Mouse (Mus musculus): ENCODE data around the gene Pax4. TPM values are rescaled to one million over a fixed set of nuclear protein-coding genes. Genes with fewer than 3 reads are reported as not detected.
A peak's percentile ranks its signal among the peaks of the same experiment; 100 is the strongest.

Pax4 gene
- polyA plus RNA-seq, 1 experiment from 2014 or later: not detected

GRCm38 (mm10) chr6:28474211-28474610 lies 25.1 kb upstream of the Pax4 start:
- no peaks in the 10 kb centered on the region for H3K9me3 ChIP-seq
- H3K27me3 ChIP-seq (ENCODE audit: insufficient read depth, poor library complexity, severe bottlenecking): no peaks in the 10 kb centered on the region
- H3K27ac ChIP-seq: no peak overlapping the region
- no peaks in the 10 kb centered on the region for H3K36me3 ChIP-seq
- 0 out of 2 replicates have a peak, but pooled peaks cover 6% of the 10 kb centered on the region for H3K4me1 ChIP-seq
- no peak for DNase-seq (ENCODE audit: low spot score)
- H3K4me3 ChIP-seq: no peak overlapping the region
- 85% methylated on average over 4 of the region's 4 CpGs for WGBS

GRCm38 (mm10) chr6:28471284-28472035 lies 22.3 kb upstream of the Pax4 start:
- 82% methylated on average over 9 of the region's 9 CpGs for WGBS
- H3K4me3 ChIP-seq: no peak overlapping the region
- H3K36me3 ChIP-seq: no peaks in the 10 kb centered on the region
- H3K27ac ChIP-seq: no peak overlapping the region
- no peaks in the 10 kb centered on the region for H3K4me1 ChIP-seq
- no peak for DNase-seq (ENCODE audit: low spot score)
- H3K9me3 ChIP-seq: no peaks in the 10 kb centered on the region
- no peaks in the 10 kb centered on the region for H3K27me3 ChIP-seq (ENCODE audit: insufficient read depth, poor library complexity, severe bottlenecking)

- WGBS: 74% methylated on average over 5 of the region's 5 CpGs
- Histone ChIP-seq H3K4me1 (no peaks in the 10 kb centered on the region), H3K27me3 (ENCODE audit: insufficient read depth, poor library complexity, severe bottlenecking) (no peaks in the 10 kb centered on the region), H3K4me3 (no peak overlapping the region), H3K27ac (no peak overlapping the region), H3K36me3 (no peaks in the 10 kb centered on the region), H3K9me3 (no peaks in the 10 kb centered on the region)
- DNase-seq (ENCODE audit: low spot score): no peak
Measured at GRCm38 (mm10) chr6:28470621-28471020, 21.5 kb upstream of the Pax4 start.

- no peaks in the 10 kb centered on the region for H3K4me1 ChIP-seq
- WGBS: 68% methylated on average over 4 of the region's 4 CpGs
- H3K4me3 ChIP-seq: no peak overlapping the region
- H3K9me3 ChIP-seq: no peaks in the 10 kb centered on the region
- DNase-seq (ENCODE audit: low spot score): no peak
- no peaks in the 10 kb centered on the region for H3K27me3 ChIP-seq (ENCODE audit: insufficient read depth, poor library complexity, severe bottlenecking)
- no peaks in the 10 kb centered on the region for H3K36me3 ChIP-seq
- H3K27ac ChIP-seq: no peak overlapping the region
Measured at GRCm38 (mm10) chr6:28470017-28470602, 21.0 kb upstream of the Pax4 start.

GRCm38 (mm10) chr6:28464630-28465029 lies 15.5 kb upstream of the Pax4 start:
- no peak overlapping the region for H3K4me3 ChIP-seq
- no peaks in the 10 kb centered on the region for H3K4me1 ChIP-seq
- no peaks in the 10 kb centered on the region for H3K36me3 ChIP-seq
- DNase-seq (ENCODE audit: low spot score): no peak
- WGBS: 50% methylated on average over 6 of the region's 6 CpGs
- no peak overlapping the region for H3K27ac ChIP-seq
- no peaks in the 10 kb centered on the region for H3K27me3 ChIP-seq (ENCODE audit: insufficient read depth, poor library complexity, severe bottlenecking)
- no peaks in the 10 kb centered on the region for H3K9me3 ChIP-seq

GRCm38 (mm10) chr6:28460534-28460933 lies 11.4 kb upstream of the Pax4 start:
- H3K36me3 ChIP-seq: no peaks in the 10 kb centered on the region
- no peak overlapping the region for H3K27ac ChIP-seq
- H3K4me1 ChIP-seq: no peaks in the 10 kb centered on the region
- H3K9me3 ChIP-seq: no peaks in the 10 kb centered on the region
- no peaks in the 10 kb centered on the region for H3K27me3 ChIP-seq (ENCODE audit: insufficient read depth, poor library complexity, severe bottlenecking)
- no peak overlapping the region for H3K4me3 ChIP-seq
- WGBS: 4% methylated on average over 5 of the region's 5 CpGs
- peak; percentile 83 for DNase-seq (ENCODE audit: low spot score)

- Histone ChIP-seq H3K9me3 (no peaks in the 10 kb centered on the region), H3K27me3 (ENCODE audit: insufficient read depth, poor library complexity, severe bottlenecking) (no peaks in the 10 kb centered on the region), H3K4me3 (no peak overlapping the region), H3K36me3 (no peaks in the 10 kb centered on the region), H3K27ac (no peak overlapping the region), H3K4me1 (no peaks in the 10 kb centered on the region)
- no peak for DNase-seq (ENCODE audit: low spot score)
Measured at GRCm38 (mm10) chr6:28459221-28459668, 10.1 kb upstream of the Pax4 start.

GRCm38 (mm10) chr6:28450977-28451376 lies 1.8 kb upstream of the Pax4 start:
- no peaks in the 10 kb centered on the region for H3K4me1 ChIP-seq
- no peak overlapping the region for H3K27ac ChIP-seq
- no peak overlapping the region for H3K4me3 ChIP-seq
- H3K36me3 ChIP-seq: no peaks in the 10 kb centered on the region
- WGBS: 1% methylated on average over 12 of the region's 12 CpGs
- no peak for DNase-seq (ENCODE audit: low spot score)
- peaks cover 44% of the 10 kb centered on the region for H3K27me3 ChIP-seq (ENCODE audit: insufficient read depth, poor library complexity, severe bottlenecking)
- H3K9me3 ChIP-seq: no peaks in the 10 kb centered on the region

- Histone ChIP-seq H3K36me3 (no peaks in the 10 kb centered on the region), H3K4me3 (no peak overlapping the region), H3K27me3 (ENCODE audit: insufficient read depth, poor library complexity, severe bottlenecking) (peaks cover 44% of the 10 kb centered on the region), H3K27ac (no peak overlapping the region), H3K4me1 (no peaks in the 10 kb centered on the region), H3K9me3 (no peaks in the 10 kb centered on the region)
- no peak for DNase-seq (ENCODE audit: low spot score)
- WGBS: 9% methylated on average over 5 of the region's 5 CpGs
Measured at GRCm38 (mm10) chr6:28450481-28450880, 1.3 kb upstream of the Pax4 start.

GRCm38 (mm10) chr6:28447937-28448336 lies 1.2 kb downstream of the Pax4 start:
- Histone ChIP-seq H3K27ac (no peak overlapping the region), H3K9me3 (no peaks in the 10 kb centered on the region), H3K36me3 (no peaks in the 10 kb centered on the region), H3K4me3 (no peak overlapping the region), H3K4me1 (no peaks in the 10 kb centered on the region), H3K27me3 (ENCODE audit: insufficient read depth, poor library complexity, severe bottlenecking) (peaks cover 40% of the 10 kb centered on the region)
- no peak for DNase-seq (ENCODE audit: low spot score)
- 78% methylated on average over 7 of the region's 7 CpGs for WGBS

- H3K9me3 ChIP-seq: no peaks in the 10 kb centered on the region
- no peak overlapping the region for H3K27ac ChIP-seq
- 62% methylated on average over 6 of the region's 6 CpGs for WGBS
- no peaks in the 10 kb centered on the region for H3K4me1 ChIP-seq
- H3K4me3 ChIP-seq: no peak overlapping the region
- peaks cover 6% of the 10 kb centered on the region for H3K36me3 ChIP-seq
- no peaks in the 10 kb centered on the region for H3K27me3 ChIP-seq (ENCODE audit: insufficient read depth, poor library complexity, severe bottlenecking)
- no peak for DNase-seq (ENCODE audit: low spot score)
Measured at GRCm38 (mm10) chr6:28431538-28431855, 17.7 kb downstream of the Pax4 start.

GRCm38 (mm10) chr6:28430795-28431537 lies 18.2 kb downstream of the Pax4 start:
- Histone ChIP-seq H3K36me3 (peaks cover 10% of the 10 kb centered on the region), H3K27ac (no peak overlapping the region), H3K9me3 (no peaks in the 10 kb centered on the region), H3K27me3 (ENCODE audit: insufficient read depth, poor library complexity, severe bottlenecking) (no peaks in the 10 kb centered on the region), H3K4me1 (0 out of 2 replicates have a peak, but pooled peaks cover 3% of the 10 kb centered on the region), H3K4me3 (no peak overlapping the region)
- DNase-seq (ENCODE audit: low spot score): no peak
- WGBS: 76% methylated on average over 10 of the region's 10 CpGs

GRCm38 (mm10) chr6:28429870-28430269 lies 19.3 kb downstream of the Pax4 start:
- peaks cover 20% of the 10 kb centered on the region for H3K36me3 ChIP-seq
- no peak for DNase-seq (ENCODE audit: low spot score)
- peaks cover 9% of the 10 kb centered on the region for H3K4me1 ChIP-seq
- H3K27ac ChIP-seq: no peak overlapping the region
- no peaks in the 10 kb centered on the region for H3K9me3 ChIP-seq
- no peaks in the 10 kb centered on the region for H3K27me3 ChIP-seq (ENCODE audit: insufficient read depth, poor library complexity, severe bottlenecking)
- WGBS: 79% methylated on average over 11 of the region's 11 CpGs
- H3K4me3 ChIP-seq: no peak overlapping the region

All from heart, embryonic 10.5 days (tissue).